Mouse (Mus musculus) colon, adult 2 months (tissue): ENCODE measurements around the gene Pitpnb. TPM values are rescaled to one million over a fixed set of nuclear protein-coding genes. Genes with fewer than 3 reads are reported as not detected.

Experiments used
- polyA plus RNA-seq: library from polyadenylated mRNA; depleted of rRNA; stranded (reverse); fragments of >200 nt; gene quantifications from 2 replicates; pipeline ENCODE4 v1.2.3, GENCODE M21; 2012; rRNA removed

The Pitpnb gene
- polyA plus RNA-seq = 31.9 and 38.0 TPM in 2 replicates

DNA sequence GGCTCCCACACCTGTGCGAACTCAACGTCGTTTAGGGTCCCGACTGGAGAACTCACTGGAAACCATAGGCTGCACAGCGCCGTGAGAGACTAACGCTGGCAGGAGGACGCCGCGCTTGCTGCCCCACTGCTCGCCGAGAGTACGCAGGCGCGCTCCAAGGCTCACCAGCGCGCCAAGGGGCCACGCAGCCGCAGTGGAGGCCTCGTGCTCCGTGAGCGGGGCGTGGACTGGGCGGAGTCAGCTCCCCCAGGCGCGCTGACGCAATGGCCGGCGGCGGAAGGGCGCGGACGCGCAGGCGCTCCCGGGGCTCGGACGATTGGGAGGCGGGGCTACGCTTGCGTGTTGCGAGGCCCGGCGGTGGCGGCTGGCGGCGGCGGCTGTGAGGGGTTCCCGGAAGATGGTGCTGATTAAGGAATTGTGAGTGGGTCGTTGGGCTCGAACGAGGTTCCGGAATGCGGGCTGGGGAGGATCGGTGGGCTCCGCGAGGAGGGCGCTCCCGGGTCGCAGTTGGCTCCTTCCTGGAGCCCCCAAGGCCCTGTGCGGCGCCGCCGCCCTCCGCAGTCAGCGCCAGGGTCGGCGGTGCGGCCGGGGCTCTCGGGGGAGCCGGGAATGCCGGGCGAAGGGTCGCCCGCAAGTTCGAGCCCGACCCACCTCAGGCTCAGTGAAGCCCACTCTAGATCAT, at the start of gene Pitpnb:
Gene Pitpnb (plus strand): TSS at position 347 of the 682 bp plus-strand sequence.

DNA sequence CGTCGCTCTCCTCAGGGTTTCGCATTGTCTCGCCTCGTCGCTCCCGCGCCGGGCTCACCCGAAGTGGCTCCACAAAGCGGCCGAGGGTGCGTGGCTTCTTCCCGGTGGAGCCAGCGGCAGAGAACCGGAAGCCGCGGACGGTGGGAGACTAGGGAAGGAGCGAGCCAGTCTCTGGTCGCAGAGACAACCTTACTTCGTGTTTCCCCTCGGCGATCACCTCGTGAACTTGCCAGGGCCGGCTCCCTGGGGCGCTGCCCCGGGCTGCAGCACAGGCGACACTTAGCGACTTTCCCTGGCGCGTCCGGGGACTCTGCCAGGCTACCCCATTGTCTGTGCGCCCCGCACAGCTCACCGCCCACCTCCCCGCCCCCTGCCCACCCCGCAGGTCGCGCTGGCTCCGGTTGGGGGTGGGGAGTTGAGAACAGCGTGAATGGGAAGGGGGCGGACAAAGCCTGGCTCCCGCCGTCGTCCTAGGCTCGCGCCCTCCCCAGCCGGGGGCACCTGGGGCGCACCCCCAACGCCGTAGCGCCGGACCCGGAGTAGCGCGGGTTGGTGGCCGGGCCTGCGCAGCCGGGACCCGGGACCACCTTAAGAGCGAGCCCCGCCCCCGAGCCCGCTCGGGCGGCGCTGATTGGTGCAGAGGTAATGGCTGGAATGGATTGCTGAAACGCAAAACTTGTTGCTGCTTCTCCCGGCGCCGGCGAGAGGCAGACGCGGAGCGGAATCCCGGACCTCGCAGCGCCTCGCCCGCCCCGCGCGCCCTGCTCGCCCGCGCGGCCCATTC, 86.2 kb downstream of the Pitpnb start, which contains the start of gene Mn1:
Gene Mn1 (plus strand): TSS at position 772 of the 784 bp plus-strand sequence.

Other genes starting within 250 kb of the Pitpnb start
- gene Mn1, start 86.6 kb downstream of the Pitpnb start, polyA plus RNA-seq = 5.8 and 6.2 TPM in 2 replicates